Mouse (Mus musculus) thymus, adult 2 months (tissue): ENCODE data around the gene Dnttip2. TPM values are rescaled to one million over a fixed set of nuclear protein-coding genes. Genes with fewer than 3 reads are reported as not detected.
A peak's percentile ranks its signal among the peaks of the same experiment; 100 is the strongest.
"Not testable (repeated sequence)": the region's sequence is repeated elsewhere in the genome, so short reads cannot be mapped to it uniquely, and the experiment has no call there.

Source experiments
- DNase-seq: peaks from one replicate; pipeline ENCODE4 v3.0.0; 2021
- H3K27ac ChIP-seq: fragments of 200-500 bp; 2 replicates; pipeline ENCODE4 v1.5.1; 2012; ENCODE audit warnings: low read length, control low read depth; ENCODE audit not compliant: control insufficient read depth, insufficient read depth
- H3K27me3 ChIP-seq: fragments of 200-500 bp; 2 replicates; pipeline ENCODE4 v1.6.1; 2012; ENCODE audit warnings: mild to moderate bottlenecking, low read length, moderate library complexity, mixed read lengths; ENCODE audit not compliant: control insufficient read depth, insufficient read depth
- H3K36me3 ChIP-seq: fragments of 200-500 bp; 2 replicates; pipeline ENCODE4 v1.6.1; 2012; ENCODE audit warnings: mild to moderate bottlenecking, low read length, moderate library complexity; ENCODE audit not compliant: control insufficient read depth, insufficient read depth
- H3K4me1 ChIP-seq: fragments of 200-500 bp; replicated peaks from 2 replicates; pipeline ENCODE4 v1.6.1; 2012; ENCODE audit warnings: low read length; ENCODE audit not compliant: control insufficient read depth, insufficient read depth
- H3K4me3 ChIP-seq: fragments of 200-500 bp; 2 replicates; pipeline ENCODE4 v1.5.1; 2012; ENCODE audit warnings: mild to moderate bottlenecking, low read length, control low read depth, moderate library complexity; ENCODE audit not compliant: control insufficient read depth, insufficient read depth
- CTCF ChIP-seq: fragments of 200-500 bp; IDR thresholded peaks from 2 replicates; pipeline ENCODE4 v1.5.1; 2012; ENCODE audit warnings: mild to moderate bottlenecking, control low read depth, low read length, moderate library complexity, borderline replicate concordance; ENCODE audit not compliant: control insufficient read depth, poor library complexity, insufficient read depth; ENCODE audit errors: extremely low read depth
- POLR2A ChIP-seq: fragments of 200-500 bp; IDR thresholded peaks from 2 replicates; pipeline ENCODE4 v1.6.1; 2012; ENCODE audit warnings: mild to moderate bottlenecking, low read length, control low read depth, moderate library complexity; ENCODE audit not compliant: control insufficient read depth, poor library complexity, insufficient read depth; ENCODE audit errors: extremely low read depth
- WGBS: fragments of 180-500 bp; shearing (Covaris S2); methylation state at CpG from one replicate; pipeline ENCODE4 v1.1.7; 2018; 5-methylcytosine and 5-hydroxymethylcytosine counted together
- polyA plus RNA-seq: library from polyadenylated mRNA; depleted of rRNA; stranded (reverse); fragments of >200 nt; gene quantifications from 2 replicates; pipeline ENCODE4 v1.2.3, GENCODE M21; 2012

Dnttip2 gene
- polyA plus RNA-seq, 1 experiment = 11.1 TPM

- Histone ChIP-seq H3K36me3 (no peaks in the 10 kb centered on the region), H3K27me3 (no peaks in the 10 kb centered on the region), H3K4me1 (peaks cover 3% of the 10 kb centered on the region; the same call in 1 of the 2 replicates), H3K4me3 (no peak overlapping the region), H3K27ac (no peak overlapping the region)
- no peak for DNase-seq
- TF ChIP-seq POLR2A (no peak), CTCF (no peak)
- 87% methylated on average over 5 of the region's 5 CpGs for WGBS
These were observed 4.2 kb upstream of the Dnttip2 start for GRCm38 (mm10) chr3:122269986-122270385.

GRCm38 (mm10) chr3:122272565-122272964 lies 1.6 kb upstream of the Dnttip2 start:
- WGBS = 92% methylated on average over 1 of the region's 1 CpGs
- not testable (repeated sequence) for H3K27me3 ChIP-seq, H3K4me1 ChIP-seq

GRCm38 (mm10) chr3:122273407-122274240 lies 564 bp upstream of the Dnttip2 start:
- Histone ChIP-seq H3K27ac (no peak overlapping the region), H3K4me3 (peak overlapping the region; percentile 92), H3K27me3 (no peaks in the 10 kb centered on the region), H3K4me1 (peaks cover 4% of the 10 kb centered on the region), H3K36me3 (peaks cover 18% of the 10 kb centered on the region)
- DNase-seq = no peak
- TF ChIP-seq POLR2A = no peak
- no peak for TF ChIP-seq CTCF
- WGBS = 9% methylated on average over 20 of the region's 20 CpGs

More at GRCm38 (mm10) chr3:122272565-122272964, 1.6 kb upstream of the Dnttip2 start:
- H3K27ac ChIP-seq, H3K4me3 ChIP-seq, DNase-seq: not testable (repeated sequence)
- peaks cover 11% of the 10 kb centered on the region for H3K36me3 ChIP-seq

GRCm38 (mm10) chr3:122275111-122275510 lies 923 bp downstream of the Dnttip2 start:
- Histone ChIP-seq H3K4me1 (peaks cover 4% of the 10 kb centered on the region), H3K36me3 (peaks cover 32% of the 10 kb centered on the region), H3K4me3 (no peak overlapping the region), H3K27me3 (no peaks in the 10 kb centered on the region), H3K27ac (no peak overlapping the region)
- 89% methylated on average over 10 of the region's 10 CpGs for WGBS
- TF ChIP-seq CTCF (no peak), POLR2A (no peak)
- no peak for DNase-seq

- Histone ChIP-seq H3K4me3 (no peak overlapping the region), H3K27ac (peak overlapping the region; percentile 80), H3K27me3 (no peaks in the 10 kb centered on the region), H3K36me3 (peaks cover 30% of the 10 kb centered on the region), H3K4me1 (peaks cover 10% of the 10 kb centered on the region)
- DNase-seq = no peak
- no peak for TF ChIP-seq POLR2A
- no peak for TF ChIP-seq CTCF
- WGBS = 5% methylated on average over 5 of the region's 5 CpGs
These were observed 13.0 kb downstream of the Dnttip2 start for GRCm38 (mm10) chr3:122287195-122287594.

- no peak for DNase-seq
- TF ChIP-seq POLR2A (no peak), CTCF (no peak)
- H3K4me1 ChIP-seq = peaks cover 10% of the 10 kb centered on the region
- H3K4me3 ChIP-seq = no peak overlapping the region
- H3K27me3 ChIP-seq = no peaks in the 10 kb centered on the region
- H3K27ac ChIP-seq = no peak overlapping the region
- H3K36me3 ChIP-seq = peaks cover 18% of the 10 kb centered on the region
- 94% methylated on average over 5 of the region's 5 CpGs for whole genome bisulfite sequencing
These were observed 14.5 kb downstream of the Dnttip2 start for GRCm38 (mm10) chr3:122288613-122289195.

- H3K4me3 ChIP-seq, H3K27ac ChIP-seq: not testable (repeated sequence)
- WGBS = 83% methylated on average over 4 of the region's 4 CpGs
These were observed 15.2 kb downstream of the Dnttip2 start for GRCm38 (mm10) chr3:122289344-122289743.

More at GRCm38 (mm10) chr3:122289344-122289743, 15.2 kb downstream of the Dnttip2 start:
- H3K4me1 ChIP-seq, DNase-seq, H3K27me3 ChIP-seq: not testable (repeated sequence)
- peaks cover 15% of the 10 kb centered on the region for H3K36me3 ChIP-seq
